Mouse (Mus musculus): ENCODE measurements around the gene Dpy19l3.

Gene Dpy19l3

DNA sequence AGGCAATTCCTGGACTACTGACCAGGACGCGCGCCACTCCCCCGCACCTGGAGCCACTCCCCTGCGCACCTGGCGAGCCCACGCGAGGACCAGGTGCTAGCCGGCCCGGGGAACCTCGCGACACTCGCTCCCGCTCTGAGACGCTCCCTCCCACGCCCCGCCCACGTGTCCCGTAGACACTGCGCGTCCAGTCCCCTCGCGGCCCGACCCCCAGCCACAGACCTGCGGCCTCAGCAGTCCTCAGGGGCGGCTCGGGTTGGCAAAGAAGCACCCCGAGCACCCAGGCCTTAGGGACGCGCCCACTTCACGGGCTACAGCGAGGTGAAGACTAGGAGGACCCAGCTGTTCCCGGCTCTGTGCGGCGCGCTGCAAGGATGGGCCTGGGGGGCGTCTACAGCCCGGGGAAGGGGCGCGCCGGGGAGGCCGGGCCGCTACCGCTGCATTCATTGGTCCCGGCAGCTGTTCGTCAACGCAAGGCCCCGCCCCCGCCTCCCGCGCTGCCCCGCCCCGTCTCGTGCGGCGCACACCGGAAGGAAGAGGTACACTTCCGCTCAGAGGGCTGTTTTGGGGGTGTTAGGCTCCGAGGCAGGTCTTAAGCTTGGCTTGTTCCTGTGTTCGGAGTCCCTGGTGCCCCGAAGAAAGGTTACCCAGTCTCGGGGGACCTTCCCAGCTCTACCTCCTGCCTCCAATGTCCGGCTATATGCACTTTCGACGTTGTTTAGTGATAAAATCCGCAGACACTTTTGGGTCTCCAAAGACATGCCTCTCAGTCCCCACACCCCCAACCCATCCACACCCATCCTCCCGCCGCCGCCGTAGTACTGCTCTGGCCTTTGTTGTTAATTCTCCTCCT, at the start of gene Dpy19l3:
Gene Dpy19l3 (minus strand): TSS at position 422 of the 853 bp plus-strand sequence.
- DNase-seq = peak; percentile 91

GRCm38 (mm10) chr7:35802906-35803595, 48.8 kb upstream of the Dpy19l3 start, which contains the start of gene Zfp507:
Zfp507 (minus strand) TSS chr7:35803003.
- DNase-seq = peak; percentile 96

GRCm38 (mm10) chr7:35802201-35802905, 48.1 kb upstream of the Dpy19l3 start:
- peak; percentile 48 for DNase-seq

- DNase-seq = no peak
Observed at GRCm38 (mm10) chr7:35796123-35796522, 41.9 kb upstream of the Dpy19l3 start.

DNA sequence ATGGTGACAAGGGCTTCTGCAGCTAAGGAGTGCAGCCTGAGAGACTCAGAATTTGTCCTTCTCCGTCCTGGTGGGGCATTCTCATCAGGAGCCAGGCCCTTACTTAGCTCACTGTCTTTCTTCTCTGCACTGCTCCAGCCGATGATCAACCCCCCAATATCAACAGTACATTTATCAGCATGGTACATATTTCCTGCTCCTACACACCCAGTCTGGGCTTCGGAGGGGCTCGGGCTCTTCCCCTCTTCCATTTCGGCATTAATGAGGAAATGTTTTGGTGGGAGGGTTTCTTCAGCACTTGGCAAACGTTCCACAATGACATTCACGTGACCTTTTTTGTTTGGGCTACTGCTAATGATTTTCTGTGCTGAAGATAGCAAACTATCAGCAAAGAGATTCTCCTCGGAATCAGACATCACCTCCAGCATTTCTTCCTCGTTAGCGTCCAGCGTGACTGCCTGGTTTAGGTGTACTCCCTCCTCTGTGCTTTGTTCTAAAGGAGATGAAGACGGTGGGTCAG, 40.0 kb upstream of the Dpy19l3 start:
- no peak for DNase-seq

DNA sequence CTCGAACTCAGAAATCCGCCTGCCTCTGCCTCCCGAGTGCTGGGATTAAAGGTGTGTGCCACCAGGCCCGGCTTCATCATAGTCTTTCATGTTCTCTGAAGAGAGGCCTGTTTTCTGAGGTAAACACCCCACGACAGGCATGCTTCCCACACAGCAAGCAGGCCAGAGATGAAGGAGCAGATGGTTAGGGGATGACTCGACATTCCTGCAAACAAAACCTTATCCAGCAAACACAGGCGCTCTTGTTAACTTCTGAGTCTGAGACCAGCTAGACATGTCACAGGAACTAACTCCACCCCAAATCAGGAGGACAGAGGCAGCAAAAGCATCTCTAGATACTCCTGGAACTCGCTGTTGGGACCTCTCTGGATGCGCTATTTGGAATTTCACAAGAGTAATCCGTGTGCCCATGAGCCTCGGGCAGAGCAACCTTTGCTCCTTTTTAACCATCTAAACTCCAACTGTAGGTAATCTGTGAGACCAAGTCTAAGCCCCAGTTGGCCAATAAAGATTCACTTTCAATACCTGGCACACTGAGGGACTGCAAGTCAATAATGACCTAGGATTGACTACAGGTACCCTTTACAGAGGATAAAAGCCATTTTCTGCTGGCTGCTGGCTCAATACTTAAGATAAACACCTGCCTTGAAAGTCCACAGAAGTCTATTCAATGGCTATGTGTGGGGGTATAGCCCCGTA, 38.0 kb upstream of the Dpy19l3 start:
- DNase-seq = no peak

DNA sequence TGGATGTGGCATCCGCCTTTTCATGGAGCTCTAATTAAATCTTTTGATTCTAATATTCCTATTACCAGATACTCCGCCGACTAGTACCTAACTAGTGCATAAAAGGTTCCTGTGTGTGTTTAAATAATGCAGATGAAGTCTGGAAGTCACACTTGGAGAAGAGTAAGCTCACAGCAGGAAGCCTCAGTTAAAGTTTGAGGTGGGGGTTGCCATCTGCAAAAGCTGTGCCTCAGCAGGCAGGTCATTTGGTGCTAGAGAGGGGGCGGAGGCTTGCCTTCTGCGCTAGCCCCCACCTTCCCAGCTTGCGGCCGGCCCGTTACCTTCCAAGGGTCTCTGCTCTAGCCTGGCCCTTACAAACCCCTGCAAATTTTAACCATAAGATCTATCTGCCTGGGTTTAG, 36.7 kb upstream of the Dpy19l3 start:
- DNase-seq = no peak

DNA sequence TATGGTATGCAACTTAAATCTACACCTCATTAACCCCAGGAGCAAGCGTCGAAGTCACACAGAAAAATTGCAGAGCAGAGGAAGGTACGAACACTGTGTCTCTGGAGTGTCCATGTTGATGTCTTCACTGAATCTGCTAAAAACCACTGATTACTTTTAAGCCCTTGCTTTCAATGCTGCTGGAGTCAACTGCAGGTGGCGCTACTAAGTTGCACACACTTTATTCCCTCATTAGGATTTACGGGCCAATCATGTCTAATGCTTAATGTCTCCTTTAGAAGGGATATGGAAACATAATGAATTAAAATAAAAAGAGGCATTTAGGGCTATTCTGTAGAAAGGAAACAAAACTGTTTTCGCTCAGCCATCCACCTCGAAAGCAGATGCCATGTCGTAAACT, 35.9 kb upstream of the Dpy19l3 start:
- DNase-seq = peak; percentile 25

- DNase-seq = no peak
Observed at GRCm38 (mm10) chr7:35785579-35785978, 31.3 kb upstream of the Dpy19l3 start.

GRCm38 (mm10) chr7:35782252-35782651, 28.0 kb upstream of the Dpy19l3 start:
- no peak for DNase-seq

GRCm38 (mm10) chr7:35774127-35774526, 19.9 kb upstream of the Dpy19l3 start:
- no peak for DNase-seq

GRCm38 (mm10) chr7:35772347-35772746, 18.1 kb upstream of the Dpy19l3 start:
- no peak for DNase-seq

DNA sequence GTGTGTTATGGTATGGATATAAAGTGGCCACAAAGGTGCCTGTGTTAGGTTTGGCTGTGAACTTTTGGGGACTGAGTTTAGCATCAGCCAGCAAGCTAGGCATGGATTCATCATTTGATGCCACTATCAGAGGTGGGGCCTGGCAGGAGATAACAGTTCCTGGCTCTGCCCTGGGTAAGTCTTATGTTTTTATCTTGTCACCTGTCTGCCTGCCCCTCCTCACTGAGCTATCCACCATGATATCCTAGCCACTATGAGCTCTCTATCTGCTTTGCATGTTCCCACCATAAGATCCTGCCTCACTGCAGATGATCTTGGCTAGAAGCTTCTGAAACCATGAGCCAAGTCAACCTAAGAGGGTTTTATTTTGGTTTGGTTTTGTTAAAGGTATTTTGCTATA, 16.9 kb upstream of the Dpy19l3 start:
- no peak for DNase-seq

GRCm38 (mm10) chr7:35770122-35770521, 15.9 kb upstream of the Dpy19l3 start:
- DNase-seq = no peak

DNA sequence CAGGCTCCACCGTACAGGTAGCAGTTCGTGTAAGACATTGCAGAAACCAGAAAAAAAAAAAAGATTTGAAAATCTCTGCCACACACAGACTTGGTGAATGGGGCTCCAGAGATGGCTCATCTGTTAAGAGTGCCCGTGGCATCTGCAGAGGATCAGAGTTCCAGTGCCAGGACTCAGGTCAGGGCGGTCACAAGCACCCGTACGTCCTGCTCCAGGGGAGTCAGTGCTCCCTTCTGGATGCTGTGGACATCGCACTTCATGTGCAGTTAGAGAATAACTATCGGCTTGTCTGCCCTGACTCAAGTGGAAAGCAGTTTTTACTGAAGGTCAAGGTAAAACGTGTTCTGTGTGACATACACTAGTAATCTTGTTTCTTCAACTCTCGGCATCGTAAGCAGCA, 10.2 kb upstream of the Dpy19l3 start:
- no peak for DNase-seq

- DNase-seq = no peak
Observed at GRCm38 (mm10) chr7:35761801-35762200, 7.5 kb upstream of the Dpy19l3 start.

GRCm38 (mm10) chr7:35759602-35760001, 5.3 kb upstream of the Dpy19l3 start:
- peak; percentile 24 for DNase-seq

- DNase-seq = peak; percentile 27
Observed at GRCm38 (mm10) chr7:35756510-35757440, 2.5 kb upstream of the Dpy19l3 start.

GRCm38 (mm10) chr7:35754886-35755168, 573 bp upstream of the Dpy19l3 start:
- DNase-seq = no peak

- DNase-seq = peak; percentile 32
Observed at GRCm38 (mm10) chr7:35753319-35754032, 778 bp downstream of the Dpy19l3 start.

DNA sequence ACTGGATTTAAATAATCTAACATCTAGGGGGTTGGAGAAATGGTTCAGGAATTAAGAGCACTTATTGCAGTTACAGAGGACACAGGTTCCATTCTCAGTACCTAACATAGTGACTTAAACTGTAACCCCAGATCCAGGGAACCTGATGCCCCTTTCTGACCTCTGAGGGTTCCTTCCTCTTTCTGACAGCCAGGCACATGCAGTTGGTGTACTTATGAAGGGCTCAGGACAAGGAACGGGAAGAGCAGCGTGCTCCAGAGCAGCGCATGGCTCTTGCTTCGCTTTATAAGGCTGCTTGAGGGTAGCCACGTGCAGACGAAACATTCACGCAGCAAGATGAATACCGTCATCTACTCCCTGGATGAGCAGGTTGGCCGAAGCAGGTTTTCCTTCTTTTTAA, 3.4 kb downstream of the Dpy19l3 start:
- no peak for DNase-seq
